Mouse (Mus musculus): ENCODE results near the gene Tmem274. TPM values are rescaled to one million over a fixed set of nuclear protein-coding genes. Genes with fewer than 3 reads are reported as not detected.
"Not testable (repeated sequence)": the region's sequence is repeated elsewhere in the genome, so short reads cannot be mapped to it uniquely, and the experiment has no call there.

The Tmem274 gene
- total RNA-seq, 2 experiments from 2014 or later, result not detected

- peak; percentile 66 for DNase-seq
- TF ChIP-seq CTCF (IDR thresholded peaks at IDR 0.05), result no peak
- intact Hi-C loops (cut with DNase I), result no loop called here
- peak overlapping the region; percentile 76 for H3K27ac ChIP-seq
- peak overlapping the region; percentile 28; the same call in 1 of the 2 replicates for H3K4me3 ChIP-seq
Measured at GRCm38 (mm10) chr4:149457831-149458430, 19.2 kb upstream of the Tmem274 start.

DNA sequence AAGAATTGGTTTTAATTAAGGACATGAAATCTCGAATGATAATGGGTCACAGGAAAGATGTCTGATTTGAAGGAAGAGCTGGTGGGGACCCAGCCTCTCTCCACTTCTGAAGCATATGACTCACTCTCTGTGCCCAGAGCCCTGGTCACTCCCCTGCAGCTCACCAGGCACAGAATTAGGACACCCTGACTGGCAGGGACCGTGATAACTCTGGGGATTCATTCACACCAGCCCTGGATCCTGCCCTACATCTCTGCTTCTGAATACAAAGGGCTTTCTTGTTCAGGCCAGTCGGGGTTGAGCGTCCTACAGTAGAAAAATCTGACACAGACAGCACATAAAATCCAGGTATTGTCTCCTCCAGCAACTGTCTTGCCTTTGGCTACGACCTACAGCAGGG, 18.7 kb upstream of the Tmem274 start:
- Histone ChIP-seq H3K27ac (peak overlapping the region; percentile 76), H3K4me3 (no peak overlapping the region)
- DNase-seq, result no peak
- no peak for TF ChIP-seq CTCF (IDR thresholded peaks at IDR 0.05)
- intact Hi-C loops (cut with DNase I), result no loop called here

GRCm38 (mm10) chr4:149459425-149459824, 17.8 kb upstream of the Tmem274 start:
- no peak overlapping the region for H3K4me3 ChIP-seq
- no peak for DNase-seq
- no peak for TF ChIP-seq CTCF (IDR thresholded peaks at IDR 0.05)
- H3K27ac ChIP-seq, result no peak overlapping the region
- intact Hi-C loops (cut with DNase I), result no loop called here

DNA sequence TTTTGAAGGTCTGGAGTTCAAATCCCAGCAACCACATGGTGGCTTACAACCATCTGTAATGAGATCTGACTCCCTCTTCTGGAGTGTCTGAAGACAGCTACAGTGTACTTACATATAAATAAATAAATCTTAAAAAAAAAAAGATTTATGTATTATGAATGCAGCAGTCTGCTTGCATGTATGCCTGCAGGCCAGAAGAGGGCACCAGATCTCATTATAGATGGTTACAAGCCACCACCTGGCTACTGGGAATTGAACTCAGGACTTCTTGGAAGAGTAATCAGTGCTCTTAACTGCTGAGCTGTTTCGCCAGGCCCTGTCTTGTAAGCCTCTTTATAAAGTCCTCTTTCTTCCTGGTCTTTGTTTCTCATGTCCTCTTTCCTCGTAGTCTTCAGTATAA, 16.7 kb upstream of the Tmem274 start:
- H3K27ac ChIP-seq; H3K4me3 ChIP-seq; DNase-seq; intact Hi-C loops (cut with DNase I): not testable (repeated sequence)
- TF ChIP-seq CTCF (IDR thresholded peaks at IDR 0.05), result peak; percentile 34

DNA sequence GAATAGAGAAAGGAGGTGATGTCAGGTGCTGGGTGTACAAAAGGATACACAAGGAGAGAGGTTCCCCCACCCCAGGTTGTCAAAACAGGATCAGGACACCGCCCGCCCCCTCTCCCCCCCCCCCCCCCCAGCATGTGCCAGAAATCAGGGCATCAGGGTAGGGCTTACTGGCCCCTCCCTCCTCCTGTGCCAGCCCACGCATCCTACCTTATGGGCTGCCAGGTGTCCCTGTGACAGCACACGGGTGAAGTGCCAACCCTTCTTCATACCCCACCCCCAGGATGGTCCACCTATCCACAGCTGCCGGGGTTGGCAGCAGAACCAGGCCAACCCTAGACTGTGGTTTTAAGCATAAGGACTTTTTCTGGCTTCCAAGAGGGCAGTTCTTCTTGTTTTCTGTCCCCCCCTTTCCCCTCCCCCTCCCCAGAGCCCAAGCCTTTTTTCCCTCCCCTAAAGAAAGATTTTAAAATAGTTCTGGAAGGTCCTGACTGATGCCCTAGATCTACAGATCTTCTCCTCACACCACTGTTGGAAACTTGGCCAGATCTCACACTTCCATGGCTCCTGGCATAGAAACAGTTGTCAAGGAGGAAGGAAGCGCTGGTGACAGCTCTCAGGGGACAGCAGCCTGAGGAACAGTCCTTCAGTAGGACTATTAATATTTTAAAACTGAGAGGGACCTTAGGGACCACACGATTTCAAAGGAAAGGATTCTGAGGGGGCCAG, 15.4 kb upstream of the Tmem274 start:
- intact Hi-C loops (cut with DNase I), result no loop called here
- no peak for TF ChIP-seq CTCF (IDR thresholded peaks at IDR 0.05)
- H3K4me3 ChIP-seq, result no peak overlapping the region
- H3K27ac ChIP-seq, result 0 out of 2 replicates have a peak overlapping the region, but pooled peaks have one; percentile 5
- no peak for DNase-seq

- Histone ChIP-seq H3K27ac (no peak overlapping the region), H3K4me3 (no peak overlapping the region)
- no peak for DNase-seq
- TF ChIP-seq CTCF (IDR thresholded peaks at IDR 0.05), result no peak
- intact Hi-C loops (cut with DNase I), result no loop called here
Measured at GRCm38 (mm10) chr4:149462305-149462971, 14.7 kb upstream of the Tmem274 start.

DNA sequence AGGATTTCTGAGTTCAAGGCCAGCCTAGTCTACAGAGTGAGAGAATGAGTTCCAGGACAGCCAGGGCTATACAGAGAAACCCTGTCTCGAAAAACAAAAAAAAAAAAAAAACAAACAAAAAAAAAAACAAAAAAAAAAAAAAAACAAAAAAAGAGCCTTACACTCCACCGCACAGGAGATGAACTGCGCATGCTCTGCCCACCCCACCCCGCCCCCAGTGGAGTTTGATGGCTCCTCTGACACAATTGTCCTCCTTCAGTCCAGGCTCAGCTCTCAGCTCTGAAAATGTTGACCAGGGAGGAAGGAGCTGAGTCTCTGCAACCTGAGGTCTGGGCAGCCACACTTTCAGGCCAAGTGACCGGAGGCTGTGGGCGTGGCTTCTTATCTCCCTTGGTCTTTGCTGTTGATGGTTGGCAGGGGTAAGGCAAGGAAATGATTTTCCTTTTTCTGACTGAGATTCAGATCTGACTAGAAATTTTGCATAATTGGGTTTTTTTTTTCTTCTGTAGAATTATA, 13.7 kb upstream of the Tmem274 start:
- Histone ChIP-seq H3K27ac (no peak overlapping the region), H3K4me3 (no peak overlapping the region)
- no peak for TF ChIP-seq CTCF (IDR thresholded peaks at IDR 0.05)
- DNase-seq, result no peak
- intact Hi-C loops (cut with DNase I), result no loop called here

DNA sequence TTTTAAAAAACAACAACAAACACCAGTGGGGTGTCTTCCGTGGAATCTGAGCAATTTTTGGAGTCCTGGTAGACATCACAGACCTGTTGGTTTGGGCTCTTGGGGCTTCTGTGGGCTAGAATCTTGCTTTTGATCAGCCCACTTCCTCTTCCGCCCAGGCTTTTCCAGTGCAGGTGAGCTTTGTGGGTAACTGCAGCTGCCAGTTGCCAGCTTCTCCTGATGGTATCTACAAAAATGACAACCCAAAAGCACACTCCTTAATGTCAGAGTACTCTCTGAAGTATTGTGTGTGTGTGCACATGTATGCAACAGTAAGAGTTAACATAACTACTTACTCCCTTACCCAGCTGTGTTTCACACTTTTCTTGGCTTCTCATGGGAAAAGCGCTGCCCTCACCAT, 7.6 kb upstream of the Tmem274 start:
- Histone ChIP-seq H3K27ac (no peak overlapping the region), H3K4me3 (no peak overlapping the region)
- TF ChIP-seq CTCF (IDR thresholded peaks at IDR 0.05), result no peak
- no peak for DNase-seq
- intact Hi-C loops (cut with DNase I), result no loop called here

DNA sequence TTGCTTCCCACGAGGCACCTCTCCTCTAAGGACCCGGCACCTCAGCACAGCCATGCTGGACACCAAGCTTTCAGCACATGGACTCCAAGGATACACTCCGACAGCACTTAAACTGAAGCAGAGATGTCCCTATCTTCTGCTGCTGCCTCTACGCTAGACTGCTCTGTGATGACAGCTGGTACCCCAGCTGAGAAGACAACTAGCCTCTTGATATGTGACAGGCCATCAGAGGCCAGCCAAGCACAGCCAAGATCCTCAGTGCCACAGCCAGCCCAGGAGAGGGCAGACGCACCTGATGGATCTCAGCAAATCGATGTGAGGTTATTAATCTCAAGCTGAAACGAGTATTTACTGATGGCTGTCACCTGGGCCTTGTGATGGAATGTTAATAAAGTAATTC, 2.1 kb upstream of the Tmem274 start:
- intact Hi-C loops (cut with DNase I), result no loop called here
- Histone ChIP-seq H3K4me3 (no peak overlapping the region), H3K27ac (no peak overlapping the region)
- no peak for DNase-seq
- TF ChIP-seq CTCF (IDR thresholded peaks at IDR 0.05), result no peak

DNA sequence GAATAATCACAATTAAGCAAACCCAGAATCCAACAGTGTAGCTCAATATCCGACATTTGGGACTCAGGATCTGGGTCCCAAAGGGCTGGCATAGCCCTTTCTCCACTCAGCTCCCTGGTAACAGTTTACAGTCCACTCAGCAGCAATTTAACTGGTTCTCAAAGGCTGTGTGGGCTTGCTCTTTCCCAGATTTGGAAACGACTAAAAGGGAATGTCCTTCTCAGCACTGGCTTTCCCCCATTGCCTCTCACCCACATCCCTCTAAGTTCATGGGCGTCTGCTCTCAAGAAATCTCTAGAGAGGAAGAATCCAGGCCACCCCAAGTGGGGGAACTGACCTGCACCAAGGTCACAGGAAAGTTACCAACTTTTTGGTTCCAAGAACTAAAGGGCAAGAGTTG, 7.4 kb downstream of the Tmem274 start:
- DNase-seq, result no peak
- intact Hi-C loops (cut with DNase I), result no loop called here
- no peak for TF ChIP-seq CTCF (IDR thresholded peaks at IDR 0.05)

DNA sequence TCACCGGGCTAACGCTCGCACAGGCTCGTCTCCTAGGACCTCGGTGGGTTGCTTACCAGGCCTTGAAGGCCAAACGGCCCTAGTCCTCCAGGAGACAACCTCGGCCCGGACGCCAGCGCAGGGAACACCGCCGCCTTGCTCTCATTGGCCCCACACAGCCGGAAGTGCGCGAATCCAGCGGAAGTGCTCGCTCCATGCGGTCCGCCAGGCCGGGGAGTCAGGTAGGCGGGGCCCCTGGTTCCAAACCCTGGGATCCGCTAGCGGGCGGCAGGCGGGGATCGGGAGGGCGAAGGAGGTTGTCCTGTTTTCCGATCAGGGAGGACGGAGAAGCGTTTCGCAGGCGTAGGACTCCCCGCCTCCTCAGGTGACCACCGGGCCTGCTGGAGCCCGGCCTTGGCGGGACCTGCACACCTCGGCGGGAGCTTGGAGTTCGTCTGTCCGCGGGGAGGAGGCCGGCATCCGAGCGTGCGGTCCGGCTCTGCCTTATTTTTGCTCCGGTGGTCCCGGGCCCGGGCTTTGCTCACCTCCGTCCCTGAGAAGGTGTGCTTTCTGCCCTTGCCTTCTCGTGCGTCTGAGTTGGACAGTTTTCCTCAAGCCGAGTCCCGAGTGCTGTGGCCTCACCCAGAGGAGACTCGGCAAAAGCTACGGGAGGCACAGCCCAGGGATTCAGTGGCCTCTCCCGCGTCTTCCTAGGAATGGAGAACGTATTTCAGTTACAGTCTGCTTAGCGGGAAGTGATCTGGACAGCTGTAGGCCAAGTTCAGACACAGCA, 8.1 kb downstream of the Tmem274 start, which contains the start of the genes Nmnat1 and Lzic:
TSS of gene Nmnat1 (minus strand) at position 150 of the 772 bp plus-strand sequence.
TSS of gene Lzic (plus strand) at position 177 of the 772 bp plus-strand sequence.
- no peak; the same call in 1 of the 2 replicates for TF ChIP-seq CTCF (IDR thresholded peaks at IDR 0.05)
- intact Hi-C loops (cut with DNase I), result loop anchor here (5.0 kb wide), 1 partner anchor 33 kb away; the partner anchor contains the start of gene Rbp7
- Histone ChIP-seq H3K4me3 (peak within 1 kb of the TSS; percentile 86), H3K27ac (peak within 1 kb of the TSS; percentile 97)
- DNase-seq, result peak; percentile 97

More for the DNA sequence above, 7.4 kb downstream of the Tmem274 start:
- peak overlapping the region; percentile 97 for H3K27ac ChIP-seq
- H3K4me3 ChIP-seq, result peak overlapping the region; percentile 86

GRCm38 (mm10) chr4:149485825-149486206, 8.6 kb downstream of the Tmem274 start:
- TF ChIP-seq CTCF (IDR thresholded peaks at IDR 0.05), result peak; percentile 55

More at GRCm38 (mm10) chr4:149485825-149486206, 8.6 kb downstream of the Tmem274 start:
- peak overlapping the region; percentile 97 for H3K27ac ChIP-seq
- no peak for DNase-seq
- intact Hi-C loops (cut with DNase I), result loop anchor here (2.0 to 5.0 kb wide), 2 partner anchors 34 to 57 kb away; partner anchors contain the start of gene Rbp7
- peak overlapping the region; percentile 86 for H3K4me3 ChIP-seq

All from gastrocnemius, adult 2 months (tissue).